Mouse (Mus musculus) cerebral cortex, adult 2 months (tissue): Measurements from ENCODE around the gene Ctnnb1.

Source experiments
- WGBS: fragments of 180-500 bp; shearing (Covaris S2); methylation state at CpG from one replicate; pipeline ENCODE4 v1.1.7; 2018; 5-methylcytosine and 5-hydroxymethylcytosine counted together

Gene Ctnnb1

GRCm38 (mm10) chr9:120929081-120929480 is at the start of gene Ctnnb1:
Gene Ctnnb1 (plus strand): TSS chr9:120929216.
- 65% methylated on average over 11 of the region's 11 CpGs for WGBS

GRCm38 (mm10) chr9:120880286-120880685 is 48.7 kb upstream of the Ctnnb1 start:
- WGBS, result 87% methylated on average over 9 of the region's 9 CpGs

GRCm38 (mm10) chr9:120881121-120881520 is 47.9 kb upstream of the Ctnnb1 start:
- WGBS, result 76% methylated on average over 15 of the region's 15 CpGs

- 89% methylated on average over 4 of the region's 4 CpGs for WGBS
These were observed 47.2 kb upstream of the Ctnnb1 start for GRCm38 (mm10) chr9:120881839-120882238.

GRCm38 (mm10) chr9:120884726-120885125 is 44.3 kb upstream of the Ctnnb1 start:
- WGBS, result 40% methylated on average over 10 of the region's 10 CpGs

GRCm38 (mm10) chr9:120887631-120888030 is 41.4 kb upstream of the Ctnnb1 start:
- 98% methylated on average over 2 of the region's 2 CpGs for WGBS

GRCm38 (mm10) chr9:120893435-120893834 is 35.6 kb upstream of the Ctnnb1 start:
- WGBS, result 83% methylated on average over 11 of the region's 11 CpGs

- 60% methylated on average over 10 of the region's 10 CpGs for WGBS
These were observed 35.0 kb upstream of the Ctnnb1 start for GRCm38 (mm10) chr9:120893971-120894370.

GRCm38 (mm10) chr9:120894376-120894775 is 34.6 kb upstream of the Ctnnb1 start:
- WGBS, result 93% methylated on average over 9 of the region's 9 CpGs

- WGBS, result 59% methylated on average over 5 of the region's 5 CpGs
These were observed 32.5 kb upstream of the Ctnnb1 start for GRCm38 (mm10) chr9:120896502-120896901.

GRCm38 (mm10) chr9:120897269-120897668 is 31.7 kb upstream of the Ctnnb1 start:
- WGBS, result 83% methylated on average over 4 of the region's 4 CpGs

GRCm38 (mm10) chr9:120899833-120900232 is 29.2 kb upstream of the Ctnnb1 start:
- WGBS, result 68% methylated on average over 4 of the region's 4 CpGs

- 82% methylated on average over 12 of the region's 12 CpGs for WGBS
These were observed 28.4 kb upstream of the Ctnnb1 start for GRCm38 (mm10) chr9:120900338-120901274.

- 86% methylated on average over 8 of the region's 8 CpGs for WGBS
These were observed 26.5 kb upstream of the Ctnnb1 start for GRCm38 (mm10) chr9:120902562-120902961.

- 84% methylated on average over 6 of the region's 6 CpGs for WGBS
These were observed 20.6 kb upstream of the Ctnnb1 start for GRCm38 (mm10) chr9:120908461-120908860.

- 79% methylated on average over 13 of the region's 13 CpGs for WGBS
These were observed 15.9 kb upstream of the Ctnnb1 start for GRCm38 (mm10) chr9:120913152-120913551.

- WGBS, result 91% methylated on average over 4 of the region's 4 CpGs
These were observed 14.6 kb upstream of the Ctnnb1 start for GRCm38 (mm10) chr9:120914429-120914828.

GRCm38 (mm10) chr9:120914877-120915459 is 14.0 kb upstream of the Ctnnb1 start:
- WGBS, result 83% methylated on average over 14 of the region's 14 CpGs

- 100% methylated on average over 2 of the region's 2 CpGs for WGBS
These were observed 11.4 kb upstream of the Ctnnb1 start for GRCm38 (mm10) chr9:120917619-120918018.

GRCm38 (mm10) chr9:120918211-120918610 is 10.8 kb upstream of the Ctnnb1 start:
- WGBS, result 64% methylated on average over 5 of the region's 5 CpGs

GRCm38 (mm10) chr9:120918642-120919041 is 10.4 kb upstream of the Ctnnb1 start:
- whole genome bisulfite sequencing, result 30% methylated on average over 6 of the region's 6 CpGs

- 86% methylated on average over 5 of the region's 5 CpGs for WGBS
These were observed 9.9 kb upstream of the Ctnnb1 start for GRCm38 (mm10) chr9:120919130-120919529.

- WGBS, result 68% methylated on average over 1 of the region's 1 CpGs
These were observed 2.9 kb upstream of the Ctnnb1 start for GRCm38 (mm10) chr9:120926126-120926525.
